Mouse (Mus musculus): ENCODE measurements around the gene Dtx4.
A peak's percentile ranks its signal among the peaks of the same experiment; 100 is the strongest.

Gene Dtx4

DNA sequence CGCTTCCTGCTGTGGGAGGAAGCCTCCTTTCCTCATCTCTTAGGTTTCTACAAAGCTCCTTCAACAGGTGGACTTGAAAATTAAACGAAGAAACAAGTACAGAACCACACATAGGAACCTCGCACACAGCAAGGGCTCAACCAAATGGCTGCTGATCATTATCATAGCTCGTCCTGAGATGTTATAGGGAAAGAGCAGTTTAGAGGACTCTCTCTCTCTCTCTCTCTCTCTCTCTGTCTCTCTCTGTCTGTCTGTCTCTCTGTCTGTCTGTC lies 7.1 kb downstream of the Dtx4 start:
- DNase-seq (ENCODE audit: low spot score in 2 of 2) = no peak

DNA sequence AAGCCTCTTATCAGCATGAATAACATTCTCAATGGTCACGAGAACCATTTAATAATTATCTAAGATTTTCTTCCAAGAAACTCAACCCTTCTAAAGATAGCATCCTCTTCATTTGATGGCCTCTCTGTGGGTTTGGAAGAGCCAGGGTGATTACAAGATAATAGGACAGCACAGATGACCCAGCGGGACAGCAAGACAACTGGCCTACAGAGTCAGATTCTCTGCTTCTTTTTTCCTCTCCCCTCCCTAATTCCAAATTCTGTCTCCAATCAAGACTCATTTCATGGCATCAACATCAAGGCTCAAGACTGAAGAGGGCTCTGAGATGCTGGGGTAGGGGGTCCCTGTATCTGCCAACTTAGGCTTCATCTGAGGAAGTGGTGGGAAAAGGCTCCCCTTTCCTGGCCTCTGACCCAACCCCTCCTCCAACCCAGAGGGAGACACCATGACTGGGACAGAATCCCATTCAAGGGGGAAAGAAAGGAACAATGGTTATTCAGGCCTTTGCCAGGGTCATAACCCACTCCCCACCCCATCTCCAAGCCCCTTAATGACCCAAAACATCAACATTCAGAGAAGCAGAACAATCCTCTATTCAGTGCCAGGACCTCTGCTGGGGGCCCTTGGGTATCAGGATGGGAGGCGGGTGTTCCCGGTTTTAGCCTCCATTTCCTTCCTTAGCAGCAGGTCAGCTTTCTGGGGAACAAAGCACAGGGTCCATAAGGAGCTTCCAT lies 7.6 kb downstream of the Dtx4 start:
- DNase-seq (ENCODE audit: low spot score in 2 of 2) = no peak

DNA sequence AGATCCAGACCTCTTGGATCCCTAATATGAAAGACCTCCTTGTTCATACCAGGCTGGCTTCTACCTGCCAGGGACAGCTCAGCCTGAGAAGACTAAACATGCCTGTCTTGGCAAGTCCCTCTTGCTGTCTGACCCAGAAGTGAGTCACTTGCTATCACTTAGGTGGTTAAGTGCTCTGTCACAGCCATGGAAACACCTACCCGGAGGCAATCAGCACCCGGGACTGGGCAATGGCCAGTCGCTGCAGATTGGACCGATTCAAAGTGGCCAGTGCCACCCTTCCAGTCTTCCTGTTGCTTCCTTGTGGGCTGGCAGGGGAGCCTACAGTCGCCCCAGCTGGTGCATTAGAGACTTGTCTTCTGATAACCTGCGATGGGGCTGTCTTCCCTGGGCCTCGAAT lies 9.6 kb downstream of the Dtx4 start:
- DNase-seq (ENCODE audit: low spot score in 2 of 2) = no peak

DNA sequence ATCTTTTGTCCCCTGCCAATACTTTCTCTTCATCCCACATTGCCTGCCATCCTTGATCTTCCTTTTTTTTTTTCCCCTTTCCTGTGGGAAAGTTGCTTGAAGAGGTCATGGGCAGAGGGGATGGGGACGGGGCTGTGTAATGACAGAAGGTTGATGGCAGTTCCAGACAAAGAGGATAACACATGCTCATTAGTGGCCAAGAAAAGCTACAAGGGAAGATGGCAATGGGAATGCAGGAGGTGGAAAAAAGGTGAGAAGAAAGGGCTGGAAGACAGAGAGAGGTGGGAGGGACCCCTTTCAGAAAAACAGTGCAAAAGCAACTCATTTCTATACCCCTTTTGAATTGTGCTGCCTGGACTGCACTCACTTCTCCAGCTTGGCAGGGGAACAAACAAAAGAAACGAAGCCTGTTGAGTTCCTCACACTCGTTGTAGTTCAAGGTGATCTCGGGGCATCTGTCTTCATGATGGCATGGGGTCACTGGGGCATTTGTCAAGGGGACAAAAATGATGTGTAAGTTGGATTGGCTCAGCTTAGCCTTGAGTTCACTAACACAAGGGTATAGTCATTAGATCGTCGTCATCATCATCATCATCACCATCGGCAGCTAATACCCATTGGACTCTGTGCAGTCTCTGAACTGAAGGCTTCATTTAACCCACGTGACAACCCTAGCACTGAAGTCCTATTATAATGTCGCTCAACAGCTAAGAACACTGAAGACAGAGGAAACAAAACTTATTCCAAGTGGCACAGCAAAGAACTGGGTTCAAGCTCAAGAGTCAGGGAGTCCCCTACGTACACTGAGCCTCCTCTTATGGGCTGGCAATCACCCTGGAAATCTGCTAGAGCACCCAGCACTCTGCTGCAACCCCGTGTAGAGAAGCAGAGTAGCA lies 11.3 kb downstream of the Dtx4 start:
- no peak for DNase-seq (ENCODE audit: low spot score in 2 of 2)

DNA sequence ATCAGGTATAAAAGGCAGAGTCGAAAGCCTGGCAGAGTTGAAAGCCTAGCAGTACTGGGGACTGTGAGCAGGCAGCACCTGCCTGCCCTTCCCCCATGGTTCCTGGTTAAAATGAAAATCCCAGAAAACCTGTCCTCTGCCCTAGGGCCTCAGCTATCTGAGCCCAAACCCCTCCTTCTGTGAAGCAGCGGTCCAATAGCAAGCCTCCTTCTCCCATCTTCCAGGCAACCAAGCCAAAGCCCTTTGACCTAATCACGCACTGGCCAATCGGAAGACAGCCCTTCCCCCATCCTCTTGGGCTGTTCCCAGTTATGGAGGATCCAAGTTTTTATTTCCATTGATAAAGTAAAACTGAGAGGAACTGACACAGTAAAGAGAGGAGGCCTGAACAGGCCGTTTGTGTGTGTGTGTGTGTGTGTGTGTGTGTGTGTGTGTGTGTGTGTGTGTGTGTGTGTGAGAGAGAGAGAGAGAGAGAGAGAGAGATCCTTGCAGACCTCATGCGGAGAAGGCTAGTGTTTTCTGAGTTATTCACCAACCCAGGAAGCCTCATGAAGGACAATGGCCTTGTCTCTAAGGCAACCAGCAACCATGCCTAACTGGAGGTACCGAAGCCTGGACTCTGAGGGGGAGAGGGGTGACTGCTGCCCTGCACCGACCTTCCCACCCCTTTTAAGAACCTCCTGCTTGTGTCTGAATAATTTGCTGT lies 12.1 kb downstream of the Dtx4 start:
- no peak for DNase-seq (ENCODE audit: low spot score in 2 of 2)

DNA sequence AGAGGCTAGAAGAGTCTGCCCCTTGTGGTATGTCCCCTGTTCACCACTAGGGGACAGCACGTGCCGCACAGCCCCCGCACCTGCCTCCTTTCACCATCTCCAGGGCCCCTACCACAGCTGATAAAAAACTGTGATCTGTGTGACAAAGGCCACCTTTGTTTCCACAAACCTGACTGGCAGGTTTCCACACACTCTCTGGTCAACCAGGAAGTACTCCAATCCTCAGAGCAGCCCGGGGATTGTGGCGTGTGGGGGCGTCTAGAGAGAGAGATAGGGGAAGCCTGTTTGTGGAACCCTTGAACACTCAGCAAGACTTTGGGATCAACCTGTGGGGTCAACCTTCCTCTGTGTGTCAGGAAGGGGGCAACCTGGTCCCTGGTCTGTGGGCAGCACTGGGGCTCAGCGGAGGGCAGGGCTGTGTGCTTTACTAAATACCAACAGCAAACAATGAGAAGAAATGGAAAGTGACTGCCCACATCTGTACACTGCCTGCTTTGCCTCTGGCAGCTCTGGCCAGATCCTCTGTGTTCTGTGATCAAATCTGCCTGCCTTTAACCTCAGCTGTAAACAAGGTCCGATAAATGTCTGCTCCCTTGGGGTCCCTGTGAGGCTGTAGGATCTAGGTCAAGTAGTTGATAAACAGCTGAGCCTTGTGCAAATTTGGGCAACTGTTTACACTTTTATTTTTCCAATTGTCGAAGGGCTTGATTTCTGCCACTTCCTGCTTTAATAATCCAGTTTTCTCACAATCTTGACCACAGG lies 12.9 kb downstream of the Dtx4 start:
- no peak for DNase-seq (ENCODE audit: low spot score in 2 of 2)

DNA sequence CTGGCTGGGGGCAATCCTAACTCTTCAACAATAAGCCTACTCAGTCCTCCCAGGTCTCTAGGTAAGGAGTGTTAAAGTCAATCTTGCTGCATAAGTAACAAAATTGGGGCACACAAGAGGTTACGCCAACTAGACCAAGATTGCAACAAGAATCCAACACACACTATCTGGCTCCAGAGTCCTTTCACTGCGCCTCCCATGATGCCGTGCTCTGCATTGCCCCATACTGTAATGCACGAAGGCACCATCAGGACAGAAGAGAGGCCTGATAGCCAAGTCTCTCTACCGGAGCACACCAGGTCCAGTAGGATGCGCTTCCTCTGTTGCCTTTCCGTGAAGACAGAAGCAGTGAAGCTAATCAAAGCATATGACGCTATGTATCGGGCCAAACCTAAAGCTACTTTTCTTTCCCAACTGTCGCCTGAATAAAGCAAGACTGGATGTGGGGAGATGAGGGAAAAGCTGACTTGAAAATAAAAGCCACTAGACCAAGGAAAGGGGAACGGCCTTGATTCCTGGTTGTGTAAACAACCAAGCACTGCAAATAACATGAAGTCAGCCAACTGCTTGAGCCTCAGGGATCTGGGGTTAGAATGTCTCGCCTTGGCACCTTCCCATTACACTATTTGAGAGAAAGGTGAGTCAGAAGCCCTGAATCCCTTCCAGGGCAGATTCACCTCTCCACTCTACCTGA lies 13.6 kb downstream of the Dtx4 start:
- no peak for DNase-seq (ENCODE audit: low spot score in 2 of 2)

DNA sequence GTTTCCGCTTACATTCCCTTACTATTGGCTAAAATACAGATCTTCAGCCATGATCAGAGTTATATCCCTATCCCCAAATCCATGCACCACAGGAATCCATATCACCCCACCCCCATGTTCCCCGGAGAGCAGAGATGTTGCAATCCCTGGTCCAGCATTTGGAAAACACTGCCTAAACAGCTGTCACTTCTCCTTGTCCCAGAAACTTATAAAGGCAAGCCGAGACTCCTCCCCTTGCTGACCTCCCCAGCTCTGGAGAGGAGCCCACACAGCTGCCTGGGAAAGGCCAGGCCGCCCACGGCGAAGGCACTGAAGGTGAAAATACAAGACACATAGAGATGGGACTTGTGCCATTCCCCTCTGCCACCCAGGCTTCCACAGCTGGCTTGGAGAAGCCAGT lies 14.4 kb downstream of the Dtx4 start:
- no peak for DNase-seq (ENCODE audit: low spot score in 2 of 2)

DNA sequence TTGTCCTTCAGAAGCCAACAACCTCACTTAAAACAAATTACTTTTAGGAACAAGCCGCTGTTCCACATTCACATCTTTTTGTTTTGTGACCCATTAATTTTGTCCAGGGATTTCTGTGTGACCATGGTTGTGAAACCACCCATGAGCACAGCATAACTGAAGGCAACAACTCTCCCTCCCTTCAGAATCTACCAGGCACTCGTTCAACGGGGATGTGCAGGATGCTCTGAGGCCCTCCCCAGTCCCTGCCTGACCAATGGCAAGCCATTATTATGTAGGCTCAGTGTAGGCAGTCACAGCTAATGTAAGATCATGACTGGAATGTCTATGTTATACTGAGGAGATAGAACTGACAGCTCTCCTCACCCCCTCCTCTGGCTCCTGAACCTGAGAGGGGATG lies 15.6 kb downstream of the Dtx4 start:
- no peak for DNase-seq (ENCODE audit: low spot score in 2 of 2)

DNA sequence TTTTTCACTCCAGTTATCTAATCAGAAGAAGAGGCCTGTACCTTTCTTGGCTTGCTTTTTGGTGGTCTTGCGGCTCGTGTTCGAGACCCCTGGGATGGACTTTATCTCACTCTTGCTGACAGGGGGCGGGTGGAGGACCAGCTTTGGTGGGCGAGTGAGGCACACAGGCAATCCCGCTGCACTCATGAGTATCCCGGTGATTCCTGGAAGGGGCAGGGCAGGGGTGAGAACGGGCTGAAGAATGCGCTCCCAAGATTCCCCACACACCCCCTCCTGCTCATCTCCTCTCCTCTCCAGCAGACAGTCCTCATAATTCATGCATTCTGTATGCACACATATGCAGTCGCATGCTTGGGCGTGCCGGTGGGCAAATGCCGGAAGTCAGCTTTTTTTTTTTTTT lies 16.0 kb downstream of the Dtx4 start:
- DNase-seq (ENCODE audit: low spot score in 2 of 2) = no peak

DNA sequence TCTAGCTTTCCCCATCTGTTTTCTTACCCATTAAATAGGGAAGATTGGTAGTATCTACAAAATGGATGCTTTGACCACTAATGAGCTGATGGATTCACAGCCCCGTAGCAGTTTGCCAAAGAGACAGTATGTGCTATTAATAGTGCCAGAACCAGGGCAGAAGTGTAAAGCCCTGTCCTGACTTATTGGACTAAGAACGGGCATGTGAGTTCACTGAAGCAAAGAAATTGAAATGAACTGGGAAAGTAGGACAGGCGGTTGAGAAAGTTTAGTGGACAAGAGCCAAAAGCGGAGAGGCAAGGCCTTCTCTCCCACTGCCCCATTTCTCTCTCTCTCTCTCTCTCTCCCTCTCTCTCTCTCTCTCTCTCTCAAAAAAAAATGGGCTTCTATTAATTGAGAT lies 17.0 kb downstream of the Dtx4 start:
- no peak for DNase-seq (ENCODE audit: low spot score in 2 of 2)

DNA sequence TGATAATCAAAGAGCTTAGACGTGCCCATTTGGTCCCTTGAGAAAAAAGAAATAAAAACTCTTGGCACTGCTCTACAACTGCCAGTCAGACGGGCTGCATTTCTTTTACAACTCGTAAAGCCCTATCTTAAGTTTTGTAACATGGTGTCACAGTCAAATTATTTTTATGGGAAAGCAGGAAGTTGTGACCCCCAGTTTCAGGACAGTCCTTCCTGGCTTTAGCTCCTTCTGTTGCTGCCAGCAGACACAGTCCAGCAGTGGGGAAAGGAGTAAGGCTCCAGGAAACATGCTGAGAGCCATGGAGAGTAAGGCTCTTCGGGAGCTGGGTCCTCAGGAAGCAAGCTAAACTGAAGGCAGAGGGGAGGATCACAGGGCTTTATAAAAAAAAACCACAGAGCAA lies 17.5 kb downstream of the Dtx4 start:
- no peak for DNase-seq (ENCODE audit: low spot score in 2 of 2)

DNA sequence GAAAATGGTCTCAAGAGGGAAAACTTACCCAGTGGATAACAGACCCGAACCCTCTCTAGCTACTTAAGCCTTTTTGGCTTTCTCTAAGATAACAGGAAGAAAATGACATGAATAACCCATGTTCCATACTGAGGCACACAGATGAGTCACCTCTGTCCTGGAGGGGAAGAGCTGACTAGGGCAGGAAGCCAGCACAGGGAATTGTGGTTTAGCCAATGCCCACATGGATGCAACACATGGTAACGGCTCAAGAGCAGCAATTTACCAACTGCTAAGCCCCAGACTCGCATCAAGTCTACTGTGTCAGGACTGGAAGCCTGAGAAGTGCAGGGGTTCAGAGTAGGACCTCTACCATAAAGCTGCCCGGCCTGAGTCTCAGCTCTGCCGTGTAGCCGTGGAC lies 22.9 kb downstream of the Dtx4 start:
- no peak for DNase-seq (ENCODE audit: low spot score in 2 of 2)

DNA sequence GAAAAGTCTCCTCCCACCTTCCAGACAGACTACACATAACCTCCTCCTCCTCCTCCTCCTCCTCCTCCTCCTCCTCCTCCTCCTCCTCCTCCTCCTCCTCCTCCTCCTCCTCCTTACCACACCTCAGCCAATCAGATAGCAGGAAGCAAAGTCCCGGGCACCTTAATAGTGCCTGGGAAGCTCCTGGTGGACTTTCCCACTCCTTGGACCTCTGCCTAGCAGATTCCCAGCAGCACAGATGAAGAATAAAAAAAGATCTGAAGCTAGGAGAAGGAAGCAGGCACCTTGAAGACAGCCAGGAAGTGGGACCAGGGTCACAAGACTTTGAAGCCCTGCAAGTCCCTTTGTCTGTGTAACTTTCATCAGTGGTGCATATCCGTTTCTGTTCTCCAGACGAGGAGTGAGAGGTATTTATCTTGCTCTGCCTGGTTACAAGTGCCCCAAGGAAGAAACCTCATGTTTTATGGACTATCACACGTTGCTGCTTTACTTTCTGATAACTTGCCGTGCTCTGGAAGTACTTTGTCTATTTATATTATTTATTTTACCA lies 24.5 kb downstream of the Dtx4 start:
- no peak for DNase-seq (ENCODE audit: low spot score in 2 of 2)

DNA sequence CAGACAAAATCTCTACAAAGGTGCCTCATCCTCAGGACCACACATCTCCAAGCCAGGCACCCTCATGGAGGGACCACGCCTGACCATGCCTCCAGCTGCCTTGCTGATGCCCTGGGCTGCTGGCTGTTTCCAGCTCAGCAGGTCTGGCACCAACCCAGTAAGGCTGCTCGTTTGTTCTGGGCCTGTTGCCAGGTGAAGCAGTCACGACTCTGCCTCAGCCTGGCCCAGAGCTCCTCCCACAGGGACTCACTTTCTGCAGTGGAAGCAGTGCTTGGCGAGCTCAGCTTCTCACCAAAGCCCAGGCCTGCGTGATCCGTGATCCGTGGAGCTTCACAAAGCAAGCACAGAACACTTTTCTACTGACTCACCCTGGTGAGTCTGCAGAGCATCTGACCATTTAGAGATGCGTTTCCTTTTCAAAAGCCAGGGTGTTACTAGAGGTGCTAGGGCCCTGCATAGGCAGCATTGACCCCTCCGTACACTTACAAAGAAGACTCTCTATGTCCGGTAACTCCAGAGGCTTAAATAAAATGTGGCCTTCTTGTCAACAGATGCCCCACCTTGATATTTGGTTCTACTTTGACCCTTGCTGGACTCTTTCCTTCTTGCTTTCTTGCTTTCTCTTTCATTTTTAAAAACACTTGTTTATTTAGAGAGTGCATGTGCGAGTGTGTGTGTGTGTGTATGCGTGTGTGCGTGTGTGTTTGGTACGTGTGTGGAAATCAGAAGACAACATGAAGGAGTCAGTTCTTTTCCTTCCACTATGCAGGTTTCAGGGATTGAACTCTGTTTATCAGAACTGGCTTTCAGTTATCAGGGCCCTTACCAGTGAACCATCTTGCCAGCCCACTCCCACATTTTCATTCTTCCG lies 25.6 kb downstream of the Dtx4 start:
- peak; percentile 85 for DNase-seq (ENCODE audit: low spot score in 2 of 2)

DNA sequence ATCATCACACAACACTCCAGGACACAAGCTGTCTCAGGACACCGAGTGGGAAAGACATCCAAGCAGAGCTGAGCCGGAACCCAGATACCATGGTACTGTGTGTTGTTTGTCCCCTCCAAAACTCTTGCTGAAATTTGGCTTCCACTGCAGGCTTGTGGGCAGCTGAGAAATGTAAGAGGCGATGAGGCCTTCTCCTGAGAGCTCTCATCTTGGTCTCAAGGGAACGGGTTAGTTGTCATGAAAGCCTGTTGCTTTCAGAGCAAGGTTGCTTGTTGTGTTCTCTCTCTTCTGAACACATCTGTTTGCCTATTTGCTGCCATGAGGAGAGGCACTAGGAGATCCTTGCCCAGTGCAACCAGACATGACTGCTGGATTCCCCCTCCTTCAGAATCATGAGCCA lies 27.3 kb downstream of the Dtx4 start:
- DNase-seq (ENCODE audit: low spot score in 2 of 2) = no peak

DNA sequence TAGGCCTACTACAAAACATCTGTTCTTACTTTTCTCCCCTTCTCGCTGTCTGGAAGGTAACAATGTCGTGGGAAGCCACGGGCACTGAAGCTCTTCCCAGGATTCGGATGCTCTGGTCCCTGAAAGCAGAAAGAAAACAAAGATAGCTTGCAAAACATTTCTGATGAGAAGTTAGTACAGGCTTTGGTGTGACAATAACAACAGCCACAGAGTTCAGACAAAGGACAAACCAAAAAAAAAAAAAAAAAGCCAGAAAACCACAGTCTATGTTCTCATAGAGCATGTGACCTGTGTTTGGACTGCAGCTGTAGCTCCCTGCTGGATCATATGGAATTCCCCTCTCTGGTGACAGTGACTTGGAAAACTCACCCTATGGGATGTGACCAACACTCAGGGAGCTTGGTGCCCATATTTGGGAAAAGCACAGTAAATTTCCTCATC lies 28.0 kb downstream of the Dtx4 start:
- no peak for DNase-seq (ENCODE audit: low spot score in 2 of 2)

DNA sequence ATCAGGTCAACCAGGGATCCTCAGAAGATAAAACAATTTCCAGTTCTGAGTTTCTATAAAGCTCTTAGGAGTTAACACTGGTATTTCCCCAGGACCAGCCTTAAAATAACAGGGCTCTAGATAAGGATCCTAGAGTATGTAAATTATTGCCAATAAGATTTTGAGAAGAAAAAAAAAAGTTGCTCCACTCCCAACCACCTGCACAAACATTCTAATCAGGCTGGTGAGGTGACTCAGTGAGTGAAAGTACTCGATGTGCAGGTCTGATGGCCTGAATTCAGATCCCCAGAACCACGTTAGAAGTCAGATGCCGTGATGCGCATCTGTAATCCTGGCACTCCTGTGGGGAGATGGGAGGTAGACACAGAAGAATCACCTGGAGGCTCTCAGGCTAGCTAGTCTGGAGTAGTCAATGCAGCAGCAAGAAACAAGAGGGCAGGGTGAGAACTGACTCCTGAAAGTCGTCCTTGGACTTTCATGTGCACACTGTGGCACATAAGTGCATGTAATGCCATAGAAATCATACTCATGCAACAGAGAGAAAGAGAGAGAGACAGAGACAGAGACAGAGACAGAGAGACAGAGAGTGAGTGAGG lies 28.8 kb downstream of the Dtx4 start:
- no peak for DNase-seq (ENCODE audit: low spot score in 2 of 2)

DNA sequence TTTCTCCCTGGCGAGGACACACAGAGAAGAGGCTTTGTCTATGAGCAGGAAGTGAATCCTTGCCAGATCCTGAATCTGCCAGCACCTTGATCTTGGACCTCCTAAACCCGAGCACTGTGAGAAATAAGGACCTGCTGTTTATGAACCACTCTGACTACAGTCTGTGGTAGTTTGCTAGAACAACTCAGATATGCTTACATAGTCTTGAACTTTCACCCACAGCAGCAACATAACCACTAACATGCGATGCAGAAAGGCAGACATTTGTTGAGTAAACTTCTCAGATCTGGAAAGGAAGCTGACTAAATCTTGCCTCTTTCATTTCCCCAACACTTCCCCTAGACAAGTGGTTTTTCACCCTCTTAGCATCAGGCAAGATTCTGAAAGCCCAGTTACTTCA lies 29.4 kb downstream of the Dtx4 start:
- DNase-seq (ENCODE audit: low spot score in 2 of 2) = no peak

DNA sequence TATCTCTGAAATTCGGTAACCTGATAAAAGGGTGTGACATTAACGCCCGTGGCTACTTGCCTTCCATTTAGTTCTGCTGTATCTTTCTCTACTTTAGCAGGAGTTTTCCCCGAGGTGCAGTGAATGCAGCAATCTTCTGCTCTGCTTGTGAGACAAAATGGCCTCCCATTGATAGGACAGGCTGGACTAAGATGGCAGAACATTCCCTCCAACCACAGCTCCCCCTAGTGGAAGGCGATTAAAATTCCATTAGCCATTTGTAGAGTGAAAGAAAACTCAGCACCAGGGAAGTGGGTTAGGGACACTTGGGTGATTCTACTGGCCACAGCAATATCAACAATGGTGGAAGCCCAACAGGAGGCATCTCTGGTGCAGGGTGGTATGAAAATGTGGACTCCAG lies 33.8 kb downstream of the Dtx4 start:
- no peak for DNase-seq (ENCODE audit: low spot score in 2 of 2)

All from frontal cortex, postnatal 10 days (tissue).